Mouse (Mus musculus): ENCODE measurements around the gene Map2k2. TPM values are rescaled to one million over a fixed set of nuclear protein-coding genes. Genes with fewer than 3 reads are reported as not detected.

The Map2k2 gene
- polyA plus RNA-seq, 1 experiment from 2014 or later, result 199 TPM

DNA sequence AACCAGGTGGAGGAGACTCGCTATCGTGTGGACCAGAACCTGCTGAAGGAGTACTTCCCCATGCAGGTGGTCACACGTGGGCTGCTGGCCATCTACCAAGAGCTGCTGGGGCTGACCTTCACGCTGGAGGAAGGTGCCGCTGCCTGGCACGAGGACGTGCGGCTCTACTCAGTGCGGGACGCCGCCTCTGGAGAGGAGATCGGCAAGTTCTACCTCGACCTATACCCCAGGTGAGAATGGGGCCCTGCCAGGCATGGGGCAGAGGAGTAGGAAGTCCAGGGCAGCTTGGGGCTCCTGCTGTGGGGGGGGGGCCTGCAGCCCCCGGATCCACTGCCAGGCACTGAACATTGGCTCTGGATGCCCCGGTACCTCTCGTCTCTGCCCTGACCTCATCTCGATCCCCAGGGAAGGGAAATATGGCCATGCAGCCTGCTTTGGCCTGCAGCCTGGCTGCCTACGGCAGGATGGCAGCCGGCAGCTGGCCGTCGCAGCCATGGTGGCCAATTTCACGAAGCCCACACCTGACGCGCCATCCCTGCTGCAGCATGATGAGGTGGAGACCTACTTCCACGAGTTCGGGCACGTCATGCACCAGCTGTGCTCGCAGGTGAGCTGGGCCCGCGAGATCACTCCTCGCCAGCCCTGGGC is 25.6 kb upstream of the Map2k2 start:
- DNase-seq (no peak), ATAC-seq (ENCODE audit: insufficient read depth) (no peak)
- Histone ChIP-seq H3K9me3 (ENCODE audit: low read depth, low read length) (no peaks in the 10 kb centered on the region), H3K4me2 (no peak overlapping the region), H3K27me3 (ENCODE audit: insufficient read depth, low read length) (no peaks in the 10 kb centered on the region), H3K36me3 (ENCODE audit: insufficient read depth) (peaks cover 65% of the 10 kb centered on the region), H3K4me3 (ENCODE audit: low read depth, low read length) (no peak overlapping the region), H3K4me1 (ENCODE audit: insufficient read depth) (no peaks in the 10 kb centered on the region), H3K9ac (no peak overlapping the region), H3K27ac (ENCODE audit: low read depth) (no peak overlapping the region)
- TF ChIP-seq CTCF (IDR thresholded peaks at IDR 0.05; ENCODE audit: low read depth), result no peak
- WGBS, result 93% methylated on average over 31 of the region's 31 CpGs

DNA sequence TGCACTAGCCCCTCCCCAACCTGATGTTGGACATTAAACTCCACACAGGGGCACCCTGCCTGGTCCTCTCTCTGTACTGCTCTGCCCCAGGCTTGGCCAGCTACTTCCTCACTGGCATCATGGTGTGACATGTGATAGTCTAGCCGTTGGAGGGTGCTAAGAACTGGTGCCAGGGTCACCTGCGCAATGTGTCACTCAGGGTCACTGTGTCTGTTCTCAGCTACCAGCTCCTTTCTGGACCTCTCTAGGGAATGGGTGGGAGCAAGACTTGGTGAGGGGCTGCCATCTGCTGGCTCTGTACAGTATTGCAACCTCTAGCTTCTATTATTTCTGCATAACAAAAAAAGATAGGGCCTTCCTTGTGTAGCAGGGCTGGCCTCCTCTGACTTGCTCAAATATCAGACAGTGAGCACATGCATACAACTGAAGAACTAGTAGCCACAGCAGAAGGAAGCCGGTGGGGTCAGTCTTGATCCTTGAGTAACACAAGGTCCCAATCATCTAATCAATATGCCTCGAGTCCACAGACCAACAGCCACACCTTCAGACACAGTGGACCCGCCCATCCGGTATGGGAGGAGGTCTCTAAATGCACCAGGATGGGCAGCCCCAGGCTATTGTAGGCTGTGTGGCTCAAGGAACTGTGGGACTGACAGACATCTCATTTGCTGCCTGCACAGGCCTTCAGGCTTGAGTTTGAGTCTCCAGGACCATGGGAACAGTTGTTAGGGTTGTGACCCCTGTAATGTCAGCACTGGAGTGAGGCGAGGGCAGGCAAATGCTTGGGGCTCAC is 23.4 kb upstream of the Map2k2 start:
- peak; percentile 75 for ATAC-seq (ENCODE audit: insufficient read depth)
- WGBS, result 68% methylated on average over 7 of the region's 7 CpGs
- H3K4me3 ChIP-seq (ENCODE audit: low read depth, low read length), result no peak overlapping the region
- no peaks in the 10 kb centered on the region for H3K9me3 ChIP-seq (ENCODE audit: low read depth, low read length)
- no peaks in the 10 kb centered on the region for H3K27me3 ChIP-seq (ENCODE audit: insufficient read depth, low read length)
- peaks cover 56% of the 10 kb centered on the region for H3K36me3 ChIP-seq (ENCODE audit: insufficient read depth)
- no peak overlapping the region for H3K4me2 ChIP-seq
- H3K27ac ChIP-seq (ENCODE audit: low read depth), result no peak overlapping the region
- DNase-seq, result peak; percentile 86
- TF ChIP-seq CTCF (IDR thresholded peaks at IDR 0.05; ENCODE audit: low read depth), result peak; percentile 88
- H3K4me1 ChIP-seq (ENCODE audit: insufficient read depth), result no peaks in the 10 kb centered on the region
- no peak overlapping the region for H3K9ac ChIP-seq

DNA sequence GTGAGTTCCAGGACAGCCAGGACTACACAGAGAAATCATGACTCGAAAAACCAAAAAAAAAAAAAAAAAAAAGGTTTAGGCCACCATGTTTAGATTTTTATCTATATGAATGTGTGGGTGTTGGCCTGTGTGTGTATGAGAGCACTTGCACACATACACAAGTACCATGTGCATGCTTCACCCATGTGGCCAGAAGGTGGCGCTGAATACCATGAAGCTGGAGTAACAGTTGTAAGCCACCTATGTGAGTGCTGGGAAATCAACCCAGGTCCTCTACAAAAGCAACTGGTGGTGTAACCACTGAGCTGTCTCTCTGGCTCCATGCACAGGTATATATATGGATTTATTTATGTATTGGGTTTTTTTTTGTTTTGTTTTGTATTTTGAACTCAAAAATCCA is 18.7 kb upstream of the Map2k2 start:
- ATAC-seq (ENCODE audit: insufficient read depth), result no peak
- Histone ChIP-seq H3K4me3 (ENCODE audit: low read depth, low read length) (no peak overlapping the region), H3K27me3 (ENCODE audit: insufficient read depth, low read length) (no peaks in the 10 kb centered on the region)

DNA sequence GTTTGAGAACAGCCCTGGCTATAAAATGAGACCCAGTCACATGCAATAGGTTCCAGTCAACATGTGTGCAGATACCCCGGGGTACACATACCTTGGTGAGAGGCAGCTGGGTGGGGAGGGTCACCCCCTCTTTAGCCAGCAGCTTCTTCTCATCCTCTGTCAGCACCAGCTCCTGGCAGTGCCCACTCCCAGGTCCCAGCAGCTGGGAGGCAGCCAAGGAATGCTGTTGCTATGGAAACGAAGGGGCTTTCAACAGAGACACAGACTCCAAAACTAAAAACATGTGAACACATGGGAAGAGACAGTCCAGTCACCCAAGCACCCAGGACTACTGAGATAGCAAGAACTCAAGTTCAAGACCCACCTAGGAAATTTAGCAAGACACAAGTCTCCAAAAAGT is 16.5 kb upstream of the Map2k2 start:
- Histone ChIP-seq H3K4me1 (ENCODE audit: insufficient read depth) (no peaks in the 10 kb centered on the region; the same call in 1 of the 2 replicates), H3K27ac (ENCODE audit: low read depth) (no peak overlapping the region), H3K27me3 (ENCODE audit: insufficient read depth, low read length) (0 out of 2 replicates have a peak, but pooled peaks cover 4% of the 10 kb centered on the region), H3K36me3 (ENCODE audit: insufficient read depth) (no peaks in the 10 kb centered on the region), H3K9ac (no peak overlapping the region), H3K4me2 (no peak overlapping the region), H3K4me3 (ENCODE audit: low read depth, low read length) (no peak overlapping the region), H3K9me3 (ENCODE audit: low read depth, low read length) (no peaks in the 10 kb centered on the region)
- WGBS, result 39% methylated on average over 2 of the region's 2 CpGs
- TF ChIP-seq CTCF (IDR thresholded peaks at IDR 0.05; ENCODE audit: low read depth), result no peak
- ATAC-seq (ENCODE audit: insufficient read depth) (0 out of 2 replicates have a peak, but pooled peaks have one; percentile 12), DNase-seq (peak; percentile 76)

More for the DNA sequence above, 18.7 kb upstream of the Map2k2 start:
- Histone ChIP-seq H3K9ac (no peak overlapping the region), H3K9me3 (ENCODE audit: low read depth, low read length) (no peaks in the 10 kb centered on the region), H3K4me2 (no peak overlapping the region), H3K27ac (ENCODE audit: low read depth) (no peak overlapping the region), H3K36me3 (ENCODE audit: insufficient read depth) (peaks cover 11% of the 10 kb centered on the region; the same call in 1 of the 2 replicates), H3K4me1 (ENCODE audit: insufficient read depth) (no peaks in the 10 kb centered on the region)
- WGBS, result 54% methylated on average over 2 of the region's 2 CpGs
- TF ChIP-seq CTCF (IDR thresholded peaks at IDR 0.05; ENCODE audit: low read depth), result peak; percentile 53
- peak; percentile 44 for DNase-seq

DNA sequence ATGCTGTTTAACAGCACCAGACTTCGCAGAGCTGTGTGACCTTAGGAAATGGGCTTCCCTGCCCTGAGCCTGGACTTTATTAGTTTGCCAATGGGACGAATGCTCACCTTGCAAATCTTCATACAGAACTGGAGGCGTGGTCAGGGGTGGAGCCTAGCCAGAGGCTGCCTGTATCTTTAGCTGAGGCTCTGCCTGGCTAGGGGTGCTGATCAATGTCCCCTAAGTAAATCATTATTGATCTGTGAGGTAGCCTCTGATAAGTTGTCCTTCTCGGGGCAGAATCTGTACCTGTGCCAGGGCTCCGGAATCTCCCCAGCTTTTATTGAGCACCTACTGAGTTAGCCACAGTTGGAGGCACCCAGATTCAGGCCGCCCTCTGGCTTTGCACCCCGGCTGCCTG is 15.1 kb upstream of the Map2k2 start:
- 63% methylated on average over 7 of the region's 7 CpGs for WGBS
- ATAC-seq (ENCODE audit: insufficient read depth), result no peak

DNA sequence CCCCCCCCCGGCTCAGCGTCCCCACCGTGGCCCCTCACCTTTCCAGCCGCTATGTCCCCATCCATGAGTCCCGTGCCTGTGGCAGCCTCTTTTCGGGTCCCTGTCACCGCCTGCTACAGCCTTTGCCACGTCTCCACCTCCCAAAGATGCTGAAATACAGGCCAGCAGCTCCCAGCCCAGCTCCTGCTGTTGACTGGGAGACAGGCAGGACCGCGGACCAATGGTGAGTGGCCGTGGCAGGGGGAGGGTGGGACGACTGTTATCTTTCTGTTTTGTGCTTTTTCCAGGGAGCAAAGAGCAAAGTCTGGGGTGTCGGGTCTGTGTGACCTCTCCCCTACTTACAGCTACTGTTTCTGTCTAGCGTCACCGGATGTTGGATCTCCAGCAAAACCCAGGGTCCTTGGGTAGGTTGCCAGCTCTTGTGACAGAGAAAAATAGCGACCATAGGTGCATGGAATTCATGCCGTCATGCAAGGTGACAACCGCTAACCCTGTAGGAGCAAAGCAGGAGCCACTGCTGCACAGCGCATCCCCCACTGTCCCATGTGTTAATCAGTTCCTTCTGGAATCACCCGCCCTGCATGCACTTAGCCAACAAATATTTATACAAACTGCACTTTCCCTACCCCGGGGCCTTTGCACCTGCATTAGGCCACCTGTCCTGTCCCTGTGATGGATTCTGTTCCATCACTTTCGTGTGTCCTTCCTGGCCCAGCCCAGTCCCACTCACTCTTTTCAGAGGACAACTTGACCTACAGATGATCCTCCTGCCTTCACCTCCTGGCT is 13.1 kb upstream of the Map2k2 start:
- 44% methylated on average over 22 of the region's 22 CpGs for WGBS
- no peak overlapping the region for H3K4me3 ChIP-seq (ENCODE audit: low read depth, low read length)
- ATAC-seq (ENCODE audit: insufficient read depth) (peak; percentile 36; the same call in 1 of the 2 replicates), DNase-seq (peak; percentile 32)
- H3K36me3 ChIP-seq (ENCODE audit: insufficient read depth), result no peaks in the 10 kb centered on the region
- no peaks in the 10 kb centered on the region; the same call in 1 of the 2 replicates for H3K4me1 ChIP-seq (ENCODE audit: insufficient read depth)
- no peak overlapping the region for H3K4me2 ChIP-seq
- H3K9me3 ChIP-seq (ENCODE audit: low read depth, low read length), result no peaks in the 10 kb centered on the region
- TF ChIP-seq CTCF (IDR thresholded peaks at IDR 0.05; ENCODE audit: low read depth), result no peak
- H3K27ac ChIP-seq (ENCODE audit: low read depth), result no peak overlapping the region
- H3K9ac ChIP-seq, result no peak overlapping the region
- 0 out of 2 replicates have a peak, but pooled peaks cover 4% of the 10 kb centered on the region for H3K27me3 ChIP-seq (ENCODE audit: insufficient read depth, low read length)

More for the DNA sequence above, 15.1 kb upstream of the Map2k2 start:
- Histone ChIP-seq H3K4me1 (ENCODE audit: insufficient read depth) (no peaks in the 10 kb centered on the region; the same call in 1 of the 2 replicates), H3K4me2 (no peak overlapping the region), H3K9ac (no peak overlapping the region), H3K36me3 (ENCODE audit: insufficient read depth) (no peaks in the 10 kb centered on the region), H3K27me3 (ENCODE audit: insufficient read depth, low read length) (0 out of 2 replicates have a peak, but pooled peaks cover 4% of the 10 kb centered on the region), H3K9me3 (ENCODE audit: low read depth, low read length) (no peaks in the 10 kb centered on the region), H3K27ac (ENCODE audit: low read depth) (no peak overlapping the region), H3K4me3 (ENCODE audit: low read depth, low read length) (no peak overlapping the region)
- DNase-seq, result no peak
- no peak for TF ChIP-seq CTCF (IDR thresholded peaks at IDR 0.05; ENCODE audit: low read depth)

Measured in lung, embryonic 14.5 days (tissue).